Mouse (Mus musculus): ENCODE measurements around the gene Zfp689. TPM values are rescaled to one million over a fixed set of nuclear protein-coding genes. Genes with fewer than 3 reads are reported as not detected.

Zfp689 gene
- polyA plus RNA-seq, 1 experiment from 2014 or later: 16.0 TPM

- Histone ChIP-seq H3K4me3 (replicated peaks) (peak overlapping the region; percentile 99), H3K9ac (peak overlapping the region; percentile 98), H3K27ac (peak overlapping the region; percentile 97), H3K4me1 (peaks cover 31% of the 10 kb centered on the region), H3K36me3 (replicated peaks) (peaks cover 49% of the 10 kb centered on the region), H3K9me3 (no peaks in the 10 kb centered on the region), H3K4me2 (peak overlapping the region; percentile 98), H3K27me3 (no peaks in the 10 kb centered on the region)
- under 1% methylated on average over 50 of the region's 50 CpGs for WGBS
- ATAC-seq (ENCODE audit: low FRiP score): peak; percentile 93
Observed at GRCm38 (mm10) chr7:127477687-127478634, 29.0 kb upstream of the Zfp689 start.

- peak overlapping the region; percentile 97; the same call in 1 of the 2 replicates for H3K27ac ChIP-seq
- H3K27me3 ChIP-seq: no peaks in the 10 kb centered on the region
- peak overlapping the region; percentile 98 for H3K4me2 ChIP-seq
- 83% methylated on average over 4 of the region's 4 CpGs for WGBS
- H3K4me3 ChIP-seq (replicated peaks): peak overlapping the region; percentile 99
- H3K9me3 ChIP-seq: no peaks in the 10 kb centered on the region
- H3K36me3 ChIP-seq (replicated peaks): peaks cover 41% of the 10 kb centered on the region
- no peak for ATAC-seq (ENCODE audit: low FRiP score)
- peak overlapping the region; percentile 98 for H3K9ac ChIP-seq
- H3K4me1 ChIP-seq: peaks cover 40% of the 10 kb centered on the region
Observed at GRCm38 (mm10) chr7:127476855-127477254, 27.9 kb upstream of the Zfp689 start.

GRCm38 (mm10) chr7:127476336-127476735, 27.4 kb upstream of the Zfp689 start:
- Histone ChIP-seq H3K27ac (no peak overlapping the region), H3K4me2 (no peak overlapping the region), H3K9ac (no peak overlapping the region), H3K27me3 (no peaks in the 10 kb centered on the region), H3K4me3 (replicated peaks) (no peak overlapping the region), H3K4me1 (peaks cover 38% of the 10 kb centered on the region), H3K36me3 (replicated peaks) (peaks cover 38% of the 10 kb centered on the region), H3K9me3 (no peaks in the 10 kb centered on the region)
- no peak for ATAC-seq (ENCODE audit: low FRiP score)
- WGBS: 94% methylated on average over 11 of the region's 11 CpGs

GRCm38 (mm10) chr7:127475186-127475740, 26.3 kb upstream of the Zfp689 start:
- Histone ChIP-seq H3K4me2 (no peak overlapping the region), H3K9ac (no peak overlapping the region), H3K4me3 (replicated peaks) (no peak overlapping the region), H3K27ac (no peak overlapping the region), H3K27me3 (no peaks in the 10 kb centered on the region), H3K4me1 (peaks cover 29% of the 10 kb centered on the region), H3K36me3 (replicated peaks) (peaks cover 38% of the 10 kb centered on the region), H3K9me3 (no peaks in the 10 kb centered on the region)
- ATAC-seq (ENCODE audit: low FRiP score): no peak
- WGBS: 92% methylated on average over 11 of the region's 11 CpGs

GRCm38 (mm10) chr7:127474378-127475070, 25.6 kb upstream of the Zfp689 start:
- Histone ChIP-seq H3K4me1 (peaks cover 29% of the 10 kb centered on the region), H3K9ac (no peak overlapping the region), H3K27me3 (no peaks in the 10 kb centered on the region), H3K36me3 (replicated peaks) (peaks cover 38% of the 10 kb centered on the region), H3K4me2 (no peak overlapping the region), H3K9me3 (no peaks in the 10 kb centered on the region), H3K4me3 (replicated peaks) (no peak overlapping the region), H3K27ac (no peak overlapping the region)
- WGBS: 83% methylated on average over 6 of the region's 6 CpGs
- ATAC-seq (ENCODE audit: low FRiP score): no peak

GRCm38 (mm10) chr7:127473705-127474104, 24.7 kb upstream of the Zfp689 start:
- H3K4me3 ChIP-seq (replicated peaks): no peak overlapping the region
- no peak overlapping the region for H3K4me2 ChIP-seq
- no peak for ATAC-seq (ENCODE audit: low FRiP score)
- peaks cover 42% of the 10 kb centered on the region for H3K36me3 ChIP-seq (replicated peaks)
- no peak overlapping the region for H3K9ac ChIP-seq
- H3K9me3 ChIP-seq: no peaks in the 10 kb centered on the region
- WGBS: 88% methylated on average over 5 of the region's 5 CpGs
- H3K27ac ChIP-seq: no peak overlapping the region
- H3K4me1 ChIP-seq: peaks cover 33% of the 10 kb centered on the region
- no peaks in the 10 kb centered on the region for H3K27me3 ChIP-seq

- 0% methylated on average over 7 of the region's 7 CpGs for WGBS
- peak overlapping the region; percentile 94 for H3K4me2 ChIP-seq
Observed at GRCm38 (mm10) chr7:127472060-127472459, 23.1 kb upstream of the Zfp689 start.

GRCm38 (mm10) chr7:127471646-127472010, 22.7 kb upstream of the Zfp689 start:
- Histone ChIP-seq H3K27ac (peak overlapping the region; percentile 99), H3K27me3 (no peaks in the 10 kb centered on the region), H3K4me3 (replicated peaks) (peak overlapping the region; percentile 79), H3K9me3 (no peaks in the 10 kb centered on the region), H3K36me3 (replicated peaks) (peaks cover 54% of the 10 kb centered on the region), H3K9ac (peak overlapping the region; percentile 94), H3K4me2 (peak overlapping the region; percentile 94), H3K4me1 (peaks cover 24% of the 10 kb centered on the region)
- peak; percentile 27 for ATAC-seq (ENCODE audit: low FRiP score)
- WGBS: 0% methylated on average over 24 of the region's 25 CpGs

More at GRCm38 (mm10) chr7:127472060-127472459, 23.1 kb upstream of the Zfp689 start:
- peaks cover 28% of the 10 kb centered on the region for H3K4me1 ChIP-seq
- peak overlapping the region; percentile 79 for H3K4me3 ChIP-seq (replicated peaks)
- peak overlapping the region; percentile 99 for H3K27ac ChIP-seq
- H3K36me3 ChIP-seq (replicated peaks): peaks cover 53% of the 10 kb centered on the region
- ATAC-seq (ENCODE audit: low FRiP score): no peak
- H3K9ac ChIP-seq: peak overlapping the region; percentile 94
- no peaks in the 10 kb centered on the region for H3K9me3 ChIP-seq
- no peaks in the 10 kb centered on the region for H3K27me3 ChIP-seq

GRCm38 (mm10) chr7:127470743-127471645, 22.0 kb upstream of the Zfp689 start:
- WGBS: under 1% methylated on average over 46 of the region's 46 CpGs
- Histone ChIP-seq H3K4me1 (peaks cover 22% of the 10 kb centered on the region), H3K4me2 (peak overlapping the region; percentile 94), H3K27me3 (no peaks in the 10 kb centered on the region), H3K9ac (peak overlapping the region; percentile 94), H3K4me3 (replicated peaks) (peak overlapping the region; percentile 79), H3K9me3 (no peaks in the 10 kb centered on the region), H3K27ac (peak overlapping the region; percentile 99), H3K36me3 (replicated peaks) (peaks cover 53% of the 10 kb centered on the region)
- peak; percentile 95 for ATAC-seq (ENCODE audit: low FRiP score)

GRCm38 (mm10) chr7:127470011-127470715, 21.2 kb upstream of the Zfp689 start:
- Histone ChIP-seq H3K36me3 (replicated peaks) (peaks cover 53% of the 10 kb centered on the region), H3K4me2 (peak overlapping the region; percentile 94), H3K27ac (peak overlapping the region; percentile 99), H3K9me3 (no peaks in the 10 kb centered on the region), H3K9ac (peak overlapping the region; percentile 94), H3K27me3 (no peaks in the 10 kb centered on the region), H3K4me1 (peaks cover 22% of the 10 kb centered on the region), H3K4me3 (replicated peaks) (peak overlapping the region; percentile 79)
- WGBS: 5% methylated on average over 10 of the region's 10 CpGs
- ATAC-seq (ENCODE audit: low FRiP score): peak; percentile 18; the same call in 1 of the 2 replicates

- no peak overlapping the region for H3K4me3 ChIP-seq (replicated peaks)
- peaks cover 46% of the 10 kb centered on the region for H3K36me3 ChIP-seq (replicated peaks)
- no peak for ATAC-seq (ENCODE audit: low FRiP score)
- WGBS: 94% methylated on average over 4 of the region's 4 CpGs
- no peak overlapping the region for H3K9ac ChIP-seq
- no peaks in the 10 kb centered on the region for H3K27me3 ChIP-seq
- H3K9me3 ChIP-seq: no peaks in the 10 kb centered on the region
- no peak overlapping the region for H3K27ac ChIP-seq
- H3K4me2 ChIP-seq: no peak overlapping the region
- peaks cover 13% of the 10 kb centered on the region for H3K4me1 ChIP-seq
Observed at GRCm38 (mm10) chr7:127466606-127467005, 17.6 kb upstream of the Zfp689 start.

All from forebrain, embryonic 12.5 days (tissue).